Mouse (Mus musculus) limb, embryonic 14.5 days (tissue): ENCODE measurements at regions not wholly inside any gene's neighbourhood (a gene's known extent, or its start where the extent isn't known, plus 50 kb on each side); places are given as distances from the start of the nearest gene placed in this dataset.

Source experiments
- ATAC-seq: fragments of 200-750 bp; cut with Nextera tagmentation; 2 replicates; pipeline ENCODE4 v1.8.0; 2017; ENCODE audit warnings: low read depth, moderate number of reproducible peaks, moderate TSS enrichment; ENCODE audit not compliant: low FRiP score
- DNase-seq: peaks from one replicate; pipeline ENCODE4 v3.0.0-alpha.2; 2015; ENCODE audit warnings: low spot score
- H3K27ac ChIP-seq: fragments of 300-500 bp; sonication (generic); replicated peaks from 2 replicates; pipeline ENCODE4 v1.5.1; 2014; ENCODE audit warnings: low read depth, mild to moderate bottlenecking, low read length, moderate library complexity, mixed read lengths
- H3K27me3 ChIP-seq: fragments of 300-500 bp; sonication (generic); 2 replicates; pipeline ENCODE4 v1.6.1; 2014; ENCODE audit warnings: low read length, mixed read lengths; ENCODE audit not compliant: control insufficient read depth, insufficient read depth
- H3K36me3 ChIP-seq: fragments of 300-500 bp; sonication (generic); 2 replicates; pipeline ENCODE4 v1.6.1; 2014; ENCODE audit warnings: mild to moderate bottlenecking, low read length, moderate library complexity, mixed read lengths; ENCODE audit not compliant: control insufficient read depth, insufficient read depth
- H3K4me1 ChIP-seq: fragments of 300-500 bp; sonication (generic); 2 replicates; pipeline ENCODE4 v1.6.1; 2014; ENCODE audit warnings: antibody characterized with exemption, low read length, mixed read lengths; ENCODE audit not compliant: control insufficient read depth, insufficient read depth
- H3K4me2 ChIP-seq: fragments of 300-500 bp; sonication (generic); replicated peaks from 2 replicates; pipeline ENCODE4 v1.6.1; 2014; ENCODE audit warnings: low read depth, mild to moderate bottlenecking, low read length, moderate library complexity; ENCODE audit not compliant: severe bottlenecking
- H3K4me3 ChIP-seq: fragments of 300-500 bp; sonication (generic); replicated peaks from 2 replicates; pipeline ENCODE4 v1.5.1; 2014; ENCODE audit warnings: low read length
- H3K9ac ChIP-seq: fragments of 300-500 bp; sonication (generic); 2 replicates; pipeline ENCODE4 v1.6.1; 2014; ENCODE audit warnings: mild to moderate bottlenecking, low read depth, low read length, moderate library complexity; ENCODE audit not compliant: severe bottlenecking
- H3K9me3 ChIP-seq: fragments of 300-500 bp; sonication (generic); 2 replicates; pipeline ENCODE4 v1.6.1; 2016; ENCODE audit warnings: low read length; ENCODE audit not compliant: control insufficient read depth
- POLR2A ChIP-seq: fragments of 200-500 bp; IDR thresholded peaks from 2 replicates; pipeline ENCODE4 v1.8.0; 2012; ENCODE audit warnings: inconsistent platforms, mild to moderate bottlenecking, moderate library complexity, borderline replicate concordance; ENCODE audit not compliant: insufficient read depth, insufficient read length; ENCODE audit errors: extremely low read depth
- WGBS: fragments of 180-500 bp; shearing (Covaris S2); extraction: QIAGEN DNeasy Blood & Tissue Kit; methylation state at CpG from one replicate; pipeline ENCODE4 v1.1.7; 2014; 5-methylcytosine and 5-hydroxymethylcytosine counted together

- H3K27me3 ChIP-seq, result no peaks in the 10 kb centered on the region
- no peak for TF ChIP-seq POLR2A
- no peaks in the 10 kb centered on the region for H3K36me3 ChIP-seq
- no peak overlapping the region for H3K27ac ChIP-seq
- H3K4me2 ChIP-seq, result no peak overlapping the region
- H3K9me3 ChIP-seq, result no peaks in the 10 kb centered on the region
- DNase-seq, result no peak
- no peak overlapping the region for H3K4me3 ChIP-seq
- 77% methylated on average over 6 of the region's 6 CpGs for WGBS
- no peak for ATAC-seq
- no peak overlapping the region for H3K9ac ChIP-seq
- H3K4me1 ChIP-seq, result no peaks in the 10 kb centered on the region
Observed at GRCm38 (mm10) chr10:37221730-37222129, 83.0 kb upstream of the Marcks start.

- Histone ChIP-seq H3K4me3 (no peak overlapping the region), H3K4me1 (no peaks in the 10 kb centered on the region), H3K9ac (no peak overlapping the region), H3K36me3 (no peaks in the 10 kb centered on the region), H3K4me2 (no peak overlapping the region), H3K9me3 (no peaks in the 10 kb centered on the region), H3K27me3 (no peaks in the 10 kb centered on the region), H3K27ac (no peak overlapping the region)
- DNase-seq (no peak), ATAC-seq (no peak)
- no peak for TF ChIP-seq POLR2A
- WGBS, result 74% methylated on average over 3 of the region's 3 CpGs
Observed at GRCm38 (mm10) chr10:37220434-37220833, 81.7 kb upstream of the Marcks start.

GRCm38 (mm10) chr10:37219936-37220335, 81.2 kb upstream of the Marcks start:
- Histone ChIP-seq H3K9me3 (no peaks in the 10 kb centered on the region), H3K27ac (no peak overlapping the region), H3K4me1 (no peaks in the 10 kb centered on the region), H3K27me3 (no peaks in the 10 kb centered on the region), H3K4me3 (no peak overlapping the region), H3K4me2 (no peak overlapping the region), H3K9ac (no peak overlapping the region), H3K36me3 (no peaks in the 10 kb centered on the region)
- ATAC-seq, result no peak
- no peak for TF ChIP-seq POLR2A
- WGBS, result 67% methylated on average over 4 of the region's 4 CpGs
- no peak for DNase-seq

DNA sequence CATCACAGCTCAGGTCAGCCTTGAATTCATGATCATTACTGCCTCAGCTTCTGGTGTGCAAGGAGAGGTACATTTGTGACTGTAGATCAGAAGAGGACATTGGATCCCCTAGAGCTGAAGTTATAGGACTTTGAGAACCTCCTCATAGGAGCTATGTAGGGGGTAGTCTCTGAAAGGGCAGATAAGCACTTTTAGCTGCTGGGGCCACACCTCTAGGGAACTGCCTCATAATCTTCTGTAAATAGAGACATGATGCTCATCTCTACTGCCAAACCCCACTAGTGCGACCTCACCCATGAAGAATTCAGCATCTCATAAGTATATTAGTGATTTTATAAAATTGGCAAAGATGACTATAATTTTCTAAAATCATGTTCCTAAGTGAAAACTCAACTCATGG, 80.7 kb upstream of the Marcks start:
- Histone ChIP-seq H3K9me3 (no peaks in the 10 kb centered on the region), H3K27ac (no peak overlapping the region), H3K4me3 (no peak overlapping the region), H3K4me2 (no peak overlapping the region), H3K9ac (no peak overlapping the region), H3K27me3 (no peaks in the 10 kb centered on the region), H3K4me1 (no peaks in the 10 kb centered on the region), H3K36me3 (no peaks in the 10 kb centered on the region)
- DNase-seq (no peak), ATAC-seq (no peak)
- TF ChIP-seq POLR2A, result no peak
- 84% methylated on average over 1 of the region's 1 CpGs for WGBS

DNA sequence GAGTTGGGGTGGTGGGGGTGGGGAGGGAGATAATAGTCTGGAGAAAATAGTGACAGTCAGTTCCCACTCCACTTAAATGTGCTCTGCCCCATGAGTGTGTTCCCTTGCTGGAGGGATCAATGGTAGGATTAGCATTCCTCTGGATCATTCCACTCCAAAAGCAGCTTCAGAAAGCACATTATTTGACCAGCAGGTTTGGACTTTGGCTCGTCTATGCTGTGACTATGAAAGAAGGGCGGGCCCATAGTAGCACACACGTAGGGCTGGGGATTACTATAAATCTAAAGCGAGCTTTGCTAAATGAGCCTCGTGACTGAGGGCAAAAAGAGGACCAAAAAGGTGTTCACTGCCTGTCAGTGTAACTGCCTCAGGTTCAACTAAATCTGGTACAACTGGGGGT, 75.9 kb upstream of the Marcks start:
- no peaks in the 10 kb centered on the region for H3K4me1 ChIP-seq
- H3K27me3 ChIP-seq, result no peaks in the 10 kb centered on the region
- H3K4me2 ChIP-seq, result no peak overlapping the region
- no peak overlapping the region for H3K4me3 ChIP-seq
- 53% methylated on average over 5 of the region's 5 CpGs for WGBS
- TF ChIP-seq POLR2A, result no peak
- H3K9me3 ChIP-seq, result no peaks in the 10 kb centered on the region
- no peak for DNase-seq
- H3K36me3 ChIP-seq, result no peaks in the 10 kb centered on the region
- H3K9ac ChIP-seq, result no peak overlapping the region
- no peak overlapping the region for H3K27ac ChIP-seq
- no peak for ATAC-seq
